Comparison of ENCODE assay signal across 20 mouse cellular contexts in the genomic region with DNA sequence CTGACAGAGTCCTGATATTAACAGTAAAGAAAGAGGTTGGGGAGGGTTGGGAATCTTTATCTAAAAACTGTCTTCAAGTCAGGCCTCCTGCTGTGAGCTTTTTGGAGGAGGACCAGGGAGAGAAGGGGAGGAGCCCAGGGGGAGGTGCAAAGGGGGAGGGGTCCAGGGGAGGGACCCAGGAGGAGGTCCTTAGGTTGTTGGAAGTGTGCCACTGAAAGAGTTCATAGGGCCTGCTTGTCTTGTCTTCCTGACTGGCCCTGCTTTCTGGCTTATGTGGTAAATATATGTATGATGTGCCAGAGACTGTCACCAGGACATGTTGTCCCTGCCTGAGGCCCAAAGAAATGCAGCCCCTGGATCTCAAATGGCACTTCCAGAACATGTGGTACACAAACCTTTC. TPM values are rescaled to one million over a fixed set of nuclear protein-coding genes. Genes with fewer than 3 reads are reported as not detected.
DNase-seq lines count a peak whose midpoint lies in the region; ATAC-seq lines count a peak whose summit lies in the region.
"Had no signal": no experiment of that assay in that cellular context is flagged by ENCODE, and none has a peak within 500 bp of the region (broad histone marks: within the 10 kb centered on the region; RNA-seq: fewer than 3 reads in every experiment).

No protein-coding gene starts in this region.

- no peak overlapping the region for H3K4me2 ChIP-seq in liver, embryonic 13.5 days
- H3K4me2 ChIP-seq: embryonic facial prominence, embryonic 13.5 days; hindbrain, embryonic 14.5 days; neural tube, embryonic 13.5 days had no signal

- H3K27me3 ChIP-seq in liver, embryonic 13.5 days = no peaks in the 10 kb centered on the region
- peaks cover 46% of the 10 kb centered on the region for H3K27me3 ChIP-seq in heart, embryonic 10.5 days (ENCODE audit: insufficient read depth, poor library complexity, severe bottlenecking)
- H3K27me3 ChIP-seq: CH12.LX; embryonic facial prominence, embryonic 13.5 days had no signal

- H3K4me1 ChIP-seq in liver, embryonic 13.5 days (replicated peaks) = peaks cover 10% of the 10 kb centered on the region
- peaks cover 3% of the 10 kb centered on the region; the same call in 1 of the 2 replicates for H3K4me1 ChIP-seq in heart, embryonic 10.5 days

- H3K9me3 ChIP-seq in liver, embryonic 13.5 days (replicated peaks) = no peaks in the 10 kb centered on the region
- no peaks in the 10 kb centered on the region for H3K9me3 ChIP-seq in heart, embryonic 10.5 days
- H3K9me3 ChIP-seq: embryonic facial prominence, embryonic 13.5 days; midbrain, embryonic 10.5 days; neural tube, embryonic 13.5 days had no signal

- peaks cover 51% of the 10 kb centered on the region for H3K36me3 ChIP-seq in liver, embryonic 13.5 days
- H3K36me3 ChIP-seq in heart, embryonic 10.5 days = no peaks in the 10 kb centered on the region
- H3K36me3 ChIP-seq: midbrain, embryonic 10.5 days; neural tube, embryonic 13.5 days had no signal

- no peak overlapping the region for H3K9ac ChIP-seq in liver, embryonic 13.5 days
- H3K9ac ChIP-seq: embryonic facial prominence, embryonic 13.5 days; hindbrain, embryonic 14.5 days; neural tube, embryonic 13.5 days had no signal

- no peak overlapping the region for H3K4me3 ChIP-seq in liver, embryonic 13.5 days (replicated peaks)
- H3K4me3 ChIP-seq in heart, embryonic 10.5 days = no peak overlapping the region
- H3K4me3 ChIP-seq: embryonic facial prominence, embryonic 13.5 days; midbrain, embryonic 10.5 days; neural tube, embryonic 13.5 days had no signal

- intact Hi-C loops in left cerebral cortex, postnatal 4 days (cut with DNase I) = no loop called here

- DNase-seq in 3T3-L1 (ENCODE audit: low read depth, low spot score) (peak; percentile 43), ES-CJ7 (ENCODE audit: low read depth, low spot score) (peak; percentile 31), adipocyte (ENCODE audit: low spot score) (peak; percentile 39)
- DNase-seq in liver, embryonic 13.5 days = peak; percentile 16
- no peak for DNase-seq in ovary, postnatal 14 days (ENCODE audit: low spot score)
- no peak for DNase-seq in urinary bladder, postnatal 25 days (ENCODE audit: low spot score)
- DNase-seq in left cerebral cortex, postnatal 4 days = no peak
- DNase-seq in heart, embryonic 10.5 days (ENCODE audit: low spot score) = no peak
- DNase-seq: adrenal gland, adult 8-10 months; cerebellum, adult 18-20 months; gastrocnemius, postnatal 25 days; heart, postnatal 10 days; right cerebral cortex, postnatal 25 days; thymus, postnatal 25 days had no signal

- ATAC-seq in liver, embryonic 13.5 days (ENCODE audit: low read depth) = peak; percentile 76
- ATAC-seq: intestine, embryonic 16.5 days had no signal

- no peak overlapping the region for H3K27ac ChIP-seq in liver, embryonic 13.5 days
- H3K27ac ChIP-seq in heart, embryonic 10.5 days = no peak overlapping the region
- H3K27ac ChIP-seq: embryonic facial prominence, embryonic 13.5 days; hindbrain, embryonic 14.5 days; midbrain, embryonic 10.5 days; neural tube, embryonic 13.5 days had no signal

RNA-seq across cellular contexts. Expression of a gene that starts 49.2 kb away (rescaled TPM):
- polyA plus RNA-seq in liver, embryonic 13.5 days (2015; fragmentation: Nextera tagmentation; extraction: Ambion mirVana) = 2.0 TPM in 2 replicates
- 1 to 10 TPM in 1 of 2 experiments, under 1 TPM in 1; 0.82 to 1.4 TPM for total RNA-seq in left cerebral cortex, postnatal 4 days (2021)
- 0.21 and 0.41 TPM in 2 replicates for polyA plus RNA-seq in heart, embryonic 10.5 days (2016; fragmentation: Nextera tagmentation; extraction: Ambion mirVana)

Comparison
In these comparisons a context has a peak if more than half of its experiments do, and no peak if none do; other contexts are left out.
1. DNase-seq: peak in 3T3-L1 (single experiment), ES-CJ7 (single experiment), adipocyte (single experiment) and liver, embryonic 13.5 days (single experiment); none in ovary, postnatal 14 days (single experiment), urinary bladder, postnatal 25 days (single experiment), left cerebral cortex, postnatal 4 days (single experiment) and heart, embryonic 10.5 days (single experiment).